Mouse (Mus musculus): ENCODE data around the gene Abtb2. TPM values are rescaled to one million over a fixed set of nuclear protein-coding genes. Genes with fewer than 3 reads are reported as not detected.

The Abtb2 gene
- polyA plus RNA-seq, 1 experiment from 2014 or later: 10.8 TPM

- Histone ChIP-seq H3K4me1 (peaks cover 30% of the 10 kb centered on the region), H3K27me3 (replicated peaks) (no peaks in the 10 kb centered on the region), H3K4me3 (replicated peaks) (no peak overlapping the region), H3K36me3 (no peaks in the 10 kb centered on the region), H3K4me2 (no peak overlapping the region), H3K9ac (replicated peaks) (no peak overlapping the region), H3K9me3 (replicated peaks) (no peaks in the 10 kb centered on the region), H3K27ac (replicated peaks) (no peak overlapping the region)
- 80% methylated on average over 5 of the region's 5 CpGs for WGBS
- ATAC-seq (ENCODE audit: low FRiP score): no peak
Observed at GRCm38 (mm10) chr2:103681149-103681548, 115.0 kb downstream of the Abtb2 start.

GRCm38 (mm10) chr2:103682261-103682722 is 116.2 kb downstream of the Abtb2 start:
- peaks cover 25% of the 10 kb centered on the region for H3K4me1 ChIP-seq
- H3K27ac ChIP-seq (replicated peaks): 0 out of 2 replicates have a peak overlapping the region, but pooled peaks have one; percentile 28
- no peaks in the 10 kb centered on the region for H3K36me3 ChIP-seq
- no peaks in the 10 kb centered on the region for H3K27me3 ChIP-seq (replicated peaks)
- no peak for ATAC-seq (ENCODE audit: low FRiP score)
- no peaks in the 10 kb centered on the region for H3K9me3 ChIP-seq (replicated peaks)
- no peak overlapping the region for H3K4me3 ChIP-seq (replicated peaks)
- WGBS: 77% methylated on average over 9 of the region's 9 CpGs
- no peak overlapping the region for H3K9ac ChIP-seq (replicated peaks)
- H3K4me2 ChIP-seq: no peak overlapping the region

GRCm38 (mm10) chr2:103682927-103683442 is 116.9 kb downstream of the Abtb2 start:
- peak overlapping the region; percentile 28; the same call in 1 of the 2 replicates for H3K27ac ChIP-seq (replicated peaks)
- H3K4me2 ChIP-seq: no peak overlapping the region
- ATAC-seq (ENCODE audit: low FRiP score): peak; percentile 49; the same call in 1 of the 2 replicates
- H3K36me3 ChIP-seq: no peaks in the 10 kb centered on the region
- H3K4me3 ChIP-seq (replicated peaks): no peak overlapping the region
- H3K27me3 ChIP-seq (replicated peaks): no peaks in the 10 kb centered on the region
- no peak overlapping the region for H3K9ac ChIP-seq (replicated peaks)
- WGBS: 72% methylated on average over 9 of the region's 9 CpGs
- no peaks in the 10 kb centered on the region for H3K9me3 ChIP-seq (replicated peaks)
- peaks cover 22% of the 10 kb centered on the region for H3K4me1 ChIP-seq

GRCm38 (mm10) chr2:103684431-103684830 is 118.3 kb downstream of the Abtb2 start:
- Histone ChIP-seq H3K4me2 (no peak overlapping the region), H3K9ac (replicated peaks) (no peak overlapping the region), H3K27me3 (replicated peaks) (no peaks in the 10 kb centered on the region), H3K9me3 (replicated peaks) (no peaks in the 10 kb centered on the region), H3K4me3 (replicated peaks) (no peak overlapping the region), H3K27ac (replicated peaks) (no peak overlapping the region), H3K36me3 (no peaks in the 10 kb centered on the region), H3K4me1 (peaks cover 22% of the 10 kb centered on the region)
- 96% methylated on average over 2 of the region's 2 CpGs for WGBS
- no peak for ATAC-seq (ENCODE audit: low FRiP score)

GRCm38 (mm10) chr2:103684926-103685577 is 118.9 kb downstream of the Abtb2 start:
- no peak overlapping the region for H3K27ac ChIP-seq (replicated peaks)
- ATAC-seq (ENCODE audit: low FRiP score): no peak
- WGBS: 68% methylated on average over 7 of the region's 7 CpGs
- no peak overlapping the region for H3K4me3 ChIP-seq (replicated peaks)
- no peaks in the 10 kb centered on the region for H3K9me3 ChIP-seq (replicated peaks)
- no peak overlapping the region for H3K4me2 ChIP-seq
- no peaks in the 10 kb centered on the region for H3K27me3 ChIP-seq (replicated peaks)
- H3K9ac ChIP-seq (replicated peaks): no peak overlapping the region
- H3K36me3 ChIP-seq: no peaks in the 10 kb centered on the region
- peaks cover 22% of the 10 kb centered on the region for H3K4me1 ChIP-seq

- Histone ChIP-seq H3K4me2 (no peak overlapping the region), H3K9ac (replicated peaks) (no peak overlapping the region), H3K27ac (replicated peaks) (no peak overlapping the region), H3K27me3 (replicated peaks) (no peaks in the 10 kb centered on the region), H3K9me3 (replicated peaks) (no peaks in the 10 kb centered on the region), H3K4me1 (peaks cover 26% of the 10 kb centered on the region), H3K4me3 (replicated peaks) (no peak overlapping the region), H3K36me3 (no peaks in the 10 kb centered on the region)
- WGBS: 78% methylated on average over 4 of the region's 4 CpGs
- ATAC-seq (ENCODE audit: low FRiP score): no peak
Observed at GRCm38 (mm10) chr2:103685581-103685980, 119.5 kb downstream of the Abtb2 start.

- peaks cover 27% of the 10 kb centered on the region for H3K4me1 ChIP-seq
- no peaks in the 10 kb centered on the region for H3K9me3 ChIP-seq (replicated peaks)
- no peak overlapping the region for H3K4me3 ChIP-seq (replicated peaks)
- no peaks in the 10 kb centered on the region for H3K36me3 ChIP-seq
- no peak for ATAC-seq (ENCODE audit: low FRiP score)
- no peak overlapping the region for H3K9ac ChIP-seq (replicated peaks)
- no peak overlapping the region for H3K4me2 ChIP-seq
- H3K27me3 ChIP-seq (replicated peaks): no peaks in the 10 kb centered on the region
- H3K27ac ChIP-seq (replicated peaks): no peak overlapping the region
Observed at GRCm38 (mm10) chr2:103687143-103687542, 121.0 kb downstream of the Abtb2 start.

- no peak overlapping the region for H3K9ac ChIP-seq (replicated peaks)
- ATAC-seq (ENCODE audit: low FRiP score): no peak
- no peaks in the 10 kb centered on the region for H3K9me3 ChIP-seq (replicated peaks)
- H3K27me3 ChIP-seq (replicated peaks): no peaks in the 10 kb centered on the region
- H3K4me1 ChIP-seq: peaks cover 21% of the 10 kb centered on the region
- no peak overlapping the region for H3K4me2 ChIP-seq
- H3K27ac ChIP-seq (replicated peaks): no peak overlapping the region
- no peaks in the 10 kb centered on the region for H3K36me3 ChIP-seq
- H3K4me3 ChIP-seq (replicated peaks): no peak overlapping the region
Observed at GRCm38 (mm10) chr2:103687888-103688287, 121.8 kb downstream of the Abtb2 start.

- no peaks in the 10 kb centered on the region for H3K27me3 ChIP-seq (replicated peaks)
- H3K36me3 ChIP-seq: no peaks in the 10 kb centered on the region
- 24% methylated on average over 6 of the region's 6 CpGs for WGBS
- no peak overlapping the region for H3K4me3 ChIP-seq (replicated peaks)
- H3K27ac ChIP-seq (replicated peaks): peak overlapping the region; percentile 51; the same call in 1 of the 2 replicates
- peaks cover 13% of the 10 kb centered on the region for H3K4me1 ChIP-seq
- peak; percentile 67 for ATAC-seq (ENCODE audit: low FRiP score)
- H3K9me3 ChIP-seq (replicated peaks): no peaks in the 10 kb centered on the region
- H3K4me2 ChIP-seq: no peak overlapping the region
- no peak overlapping the region for H3K9ac ChIP-seq (replicated peaks)
Observed at GRCm38 (mm10) chr2:103690425-103690824, 124.3 kb downstream of the Abtb2 start.

- no peak overlapping the region for H3K4me2 ChIP-seq
- H3K4me1 ChIP-seq: peaks cover 14% of the 10 kb centered on the region; the same call in 1 of the 2 replicates
- WGBS: 45% methylated on average over 5 of the region's 5 CpGs
- no peak overlapping the region for H3K4me3 ChIP-seq (replicated peaks)
- H3K9ac ChIP-seq (replicated peaks): no peak overlapping the region
- H3K36me3 ChIP-seq: no peaks in the 10 kb centered on the region
- H3K27ac ChIP-seq (replicated peaks): peak overlapping the region; percentile 51; the same call in 1 of the 2 replicates
- ATAC-seq (ENCODE audit: low FRiP score): peak; percentile 10; the same call in 1 of the 2 replicates
- no peaks in the 10 kb centered on the region for H3K27me3 ChIP-seq (replicated peaks)
- H3K9me3 ChIP-seq (replicated peaks): no peaks in the 10 kb centered on the region
Observed at GRCm38 (mm10) chr2:103690828-103691227, 124.7 kb downstream of the Abtb2 start.

- H3K9me3 ChIP-seq (replicated peaks): no peaks in the 10 kb centered on the region
- ATAC-seq (ENCODE audit: low FRiP score): no peak
- no peaks in the 10 kb centered on the region for H3K27me3 ChIP-seq (replicated peaks)
- H3K4me1 ChIP-seq: peaks cover 14% of the 10 kb centered on the region; the same call in 1 of the 2 replicates
- no peak overlapping the region for H3K4me3 ChIP-seq (replicated peaks)
- no peaks in the 10 kb centered on the region for H3K36me3 ChIP-seq
- WGBS: 75% methylated on average over 1 of the region's 1 CpGs
- H3K4me2 ChIP-seq: no peak overlapping the region
- H3K27ac ChIP-seq (replicated peaks): no peak overlapping the region; the same call in 1 of the 2 replicates
- H3K9ac ChIP-seq (replicated peaks): no peak overlapping the region
Observed at GRCm38 (mm10) chr2:103691278-103691677, 125.2 kb downstream of the Abtb2 start.

- Histone ChIP-seq H3K9ac (replicated peaks) (no peak overlapping the region), H3K4me1 (peaks cover 14% of the 10 kb centered on the region; the same call in 1 of the 2 replicates), H3K36me3 (no peaks in the 10 kb centered on the region), H3K27ac (replicated peaks) (no peak overlapping the region), H3K4me2 (no peak overlapping the region), H3K27me3 (replicated peaks) (no peaks in the 10 kb centered on the region), H3K9me3 (replicated peaks) (no peaks in the 10 kb centered on the region), H3K4me3 (replicated peaks) (no peak overlapping the region)
- 94% methylated on average over 1 of the region's 1 CpGs for WGBS
- ATAC-seq (ENCODE audit: low FRiP score): no peak
Observed at GRCm38 (mm10) chr2:103692810-103693209, 126.7 kb downstream of the Abtb2 start.
